Mouse (Mus musculus): ENCODE results near the gene Babam2. TPM values are rescaled to one million over a fixed set of nuclear protein-coding genes. Genes with fewer than 3 reads are reported as not detected.

Babam2 gene
- polyA plus RNA-seq, 1 experiment, result 77.2 TPM

DNA sequence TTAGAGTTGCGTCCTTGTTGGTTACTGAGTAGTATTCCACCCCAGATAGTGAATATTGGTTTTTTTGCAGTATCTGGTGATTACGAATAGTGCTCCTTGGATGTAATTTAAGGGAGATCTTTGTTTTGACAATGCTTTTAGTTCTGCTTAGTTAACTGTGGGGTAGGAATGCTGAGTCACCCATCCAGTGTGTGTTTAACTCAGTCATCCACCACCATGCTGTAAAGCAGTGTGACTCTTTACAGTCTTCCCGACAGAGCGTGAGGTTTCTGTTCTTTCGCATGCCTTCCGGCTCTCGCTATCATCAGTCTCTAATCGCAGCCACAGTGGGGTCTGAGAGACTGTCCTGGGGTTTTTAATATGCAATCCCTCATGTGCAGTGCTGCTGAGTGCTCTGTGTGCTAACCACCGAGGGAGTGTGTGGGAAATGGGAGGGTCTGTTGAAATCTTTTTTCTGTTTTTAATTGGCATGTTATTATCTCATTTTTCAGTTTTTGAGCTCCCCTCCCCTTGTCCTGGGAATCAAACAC, 318.5 kb downstream of the Babam2 start:
- Histone ChIP-seq H3K4me2 (ENCODE audit: low read depth) (peak overlapping the region; percentile 63), H3K79me2 (ENCODE audit: control insufficient read depth, insufficient read depth) (no peaks in the 10 kb centered on the region), H3ac (ENCODE audit: control insufficient read depth, insufficient read length) (no peak overlapping the region), H3K4me3 (no peak overlapping the region), H3K27me3 (ENCODE audit: control insufficient read depth, insufficient read depth, insufficient read length) (no peaks in the 10 kb centered on the region), H3K36me3 (ENCODE audit: control insufficient read depth, insufficient read depth) (no peaks in the 10 kb centered on the region)
- TF ChIP-seq POLR2AphosphoS2 (IDR thresholded peaks at IDR 0.05; ENCODE audit: insufficient read length, low read depth) (no peak), REST (IDR thresholded peaks at IDR 0.05; ENCODE audit: insufficient read depth, insufficient read length) (no peak), MAX (IDR thresholded peaks at IDR 0.05; ENCODE audit: low read depth) (no peak), USF1 (IDR thresholded peaks at IDR 0.05; ENCODE audit: low read depth) (no peak), POLR2A (IDR thresholded peaks at IDR 0.05; ENCODE audit: insufficient read length, low read depth) (no peak), E2F4 (IDR thresholded peaks at IDR 0.05; ENCODE audit: insufficient read depth) (no peak), CEBPB (IDR thresholded peaks at IDR 0.05; ENCODE audit: insufficient read depth, poor library complexity, severe bottlenecking) (no peak), MYOG (IDR thresholded peaks at IDR 0.05; ENCODE audit: control insufficient read depth in 1 of 3, insufficient read depth in 1 of 3, insufficient read length in 2 of 3, low read depth in 2 of 3) (no peak), SRF (IDR thresholded peaks at IDR 0.05; ENCODE audit: control insufficient read depth, insufficient read length, low read depth) (no peak), TCF3 (IDR thresholded peaks at IDR 0.05; ENCODE audit: insufficient read length, low read depth) (no peak), TCF12 (IDR thresholded peaks at IDR 0.05; ENCODE audit: insufficient read depth, poor library complexity, severe bottlenecking) (no peak), MYOD1 (IDR thresholded peaks at IDR 0.05; ENCODE audit: control insufficient read depth in 1 of 3, insufficient read length in 2 of 3, low read depth in 2 of 3) (no peak)

DNA sequence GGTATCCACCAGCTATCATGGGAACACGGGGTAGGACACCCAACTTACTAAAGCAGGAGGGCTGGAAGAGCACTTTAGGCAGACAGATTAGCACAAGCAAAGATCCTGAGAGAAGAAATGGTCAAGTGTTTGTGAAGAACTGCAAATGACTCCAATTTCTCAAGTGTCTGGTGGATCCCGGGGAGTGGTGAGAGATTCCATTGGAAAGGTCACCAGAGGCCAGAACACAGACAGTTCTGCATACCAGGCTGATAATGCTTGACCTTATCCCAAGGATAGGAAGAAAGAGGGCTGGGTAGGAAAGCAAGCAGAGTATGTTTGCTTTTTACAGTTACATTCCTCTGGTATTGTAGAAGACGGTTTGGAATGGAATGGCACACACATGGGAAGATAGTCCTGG, 320.2 kb downstream of the Babam2 start:
- Histone ChIP-seq H3K4me3 (no peak overlapping the region), H3K27me3 (ENCODE audit: control insufficient read depth, insufficient read depth, insufficient read length) (no peaks in the 10 kb centered on the region), H3K4me2 (ENCODE audit: low read depth) (peak overlapping the region; percentile 8), H3ac (ENCODE audit: control insufficient read depth, insufficient read length) (no peak overlapping the region), H3K79me2 (ENCODE audit: control insufficient read depth, insufficient read depth) (no peaks in the 10 kb centered on the region), H3K36me3 (ENCODE audit: control insufficient read depth, insufficient read depth) (no peaks in the 10 kb centered on the region)
- TF ChIP-seq E2F4 (IDR thresholded peaks at IDR 0.05; ENCODE audit: insufficient read depth) (no peak), CEBPB (IDR thresholded peaks at IDR 0.05; ENCODE audit: insufficient read depth, poor library complexity, severe bottlenecking) (no peak), USF1 (IDR thresholded peaks at IDR 0.05; ENCODE audit: low read depth) (no peak), REST (IDR thresholded peaks at IDR 0.05; ENCODE audit: insufficient read depth, insufficient read length) (no peak), MYOD1 (IDR thresholded peaks at IDR 0.05; ENCODE audit: control insufficient read depth in 1 of 3, insufficient read length in 2 of 3, low read depth in 2 of 3) (no peak), SRF (IDR thresholded peaks at IDR 0.05; ENCODE audit: control insufficient read depth, insufficient read length, low read depth) (no peak), TCF12 (IDR thresholded peaks at IDR 0.05; ENCODE audit: insufficient read depth, poor library complexity, severe bottlenecking) (no peak), TCF3 (IDR thresholded peaks at IDR 0.05; ENCODE audit: insufficient read length, low read depth) (no peak), MAX (IDR thresholded peaks at IDR 0.05; ENCODE audit: low read depth) (no peak), POLR2A (IDR thresholded peaks at IDR 0.05; ENCODE audit: insufficient read length, low read depth) (no peak), MYOG (IDR thresholded peaks at IDR 0.05; ENCODE audit: control insufficient read depth in 1 of 3, insufficient read depth in 1 of 3, insufficient read length in 2 of 3, low read depth in 2 of 3) (no peak), POLR2AphosphoS2 (IDR thresholded peaks at IDR 0.05; ENCODE audit: insufficient read length, low read depth) (no peak)

DNA sequence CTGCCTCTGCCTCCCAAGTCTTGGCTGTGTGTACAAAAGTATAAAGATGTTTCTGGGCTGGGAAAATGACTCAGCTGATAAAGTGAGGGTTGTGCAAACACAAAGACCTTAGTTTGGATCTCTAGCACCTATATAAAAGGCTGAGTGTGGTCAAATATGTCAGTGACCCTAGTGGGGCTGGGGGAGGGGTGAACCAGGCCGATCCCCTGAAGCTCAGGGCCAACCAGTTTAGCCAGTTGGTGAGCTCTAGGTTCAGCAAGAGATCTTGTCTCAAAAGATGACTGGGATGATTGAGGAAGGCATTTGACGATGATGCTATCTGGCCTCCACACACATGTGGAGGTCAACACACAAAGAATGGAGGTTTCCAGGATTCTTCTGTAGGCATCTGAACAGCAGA, 320.8 kb downstream of the Babam2 start:
- no peaks in the 10 kb centered on the region for H3K27me3 ChIP-seq (ENCODE audit: control insufficient read depth, insufficient read depth, insufficient read length)
- no peaks in the 10 kb centered on the region for H3K79me2 ChIP-seq (ENCODE audit: control insufficient read depth, insufficient read depth)
- H3K36me3 ChIP-seq (ENCODE audit: control insufficient read depth, insufficient read depth), result no peaks in the 10 kb centered on the region
- H3K4me2 ChIP-seq (ENCODE audit: low read depth), result no peak overlapping the region
- TF ChIP-seq CEBPB (IDR thresholded peaks at IDR 0.05; ENCODE audit: insufficient read depth, poor library complexity, severe bottlenecking) (no peak), MYOG (IDR thresholded peaks at IDR 0.05; ENCODE audit: control insufficient read depth in 1 of 3, insufficient read depth in 1 of 3, insufficient read length in 2 of 3, low read depth in 2 of 3) (no peak), POLR2A (IDR thresholded peaks at IDR 0.05; ENCODE audit: insufficient read length, low read depth) (no peak), TCF12 (IDR thresholded peaks at IDR 0.05; ENCODE audit: insufficient read depth, poor library complexity, severe bottlenecking) (no peak), MAX (IDR thresholded peaks at IDR 0.05; ENCODE audit: low read depth) (no peak), REST (IDR thresholded peaks at IDR 0.05; ENCODE audit: insufficient read depth, insufficient read length) (no peak), POLR2AphosphoS2 (IDR thresholded peaks at IDR 0.05; ENCODE audit: insufficient read length, low read depth) (no peak), SRF (IDR thresholded peaks at IDR 0.05; ENCODE audit: control insufficient read depth, insufficient read length, low read depth) (no peak), E2F4 (IDR thresholded peaks at IDR 0.05; ENCODE audit: insufficient read depth) (no peak), USF1 (IDR thresholded peaks at IDR 0.05; ENCODE audit: low read depth) (no peak)
- H3K4me3 ChIP-seq, result no peak overlapping the region
- no peak overlapping the region for H3ac ChIP-seq (ENCODE audit: control insufficient read depth, insufficient read length)

DNA sequence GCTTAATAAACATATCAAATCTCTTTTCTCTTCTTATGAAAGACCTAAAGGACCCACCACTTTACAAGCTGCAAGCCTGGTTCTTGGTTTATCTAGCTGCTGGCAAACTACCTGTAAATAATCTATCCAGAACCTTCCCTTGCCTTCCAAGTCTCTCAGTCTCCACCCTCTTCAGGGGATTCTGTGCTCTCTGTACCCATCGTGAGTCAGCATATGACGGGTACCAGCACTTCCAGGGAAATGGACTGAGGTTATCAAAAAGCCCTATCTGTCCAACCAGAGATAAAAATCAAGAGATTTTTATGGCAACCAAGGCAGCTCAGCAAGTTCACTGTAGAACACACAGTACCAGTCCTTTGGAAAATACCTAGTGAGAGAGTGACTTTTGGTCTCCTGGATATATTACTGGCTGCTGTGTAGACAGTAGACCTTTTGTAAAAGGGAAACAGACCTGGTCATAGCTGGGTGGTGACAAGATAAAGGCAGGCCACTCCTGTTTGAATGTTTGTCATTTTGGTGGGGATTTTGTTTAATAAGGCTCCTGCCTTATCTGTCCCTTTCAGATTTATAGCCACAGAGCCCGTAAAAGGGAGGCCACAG, 332.4 kb downstream of the Babam2 start:
- H3K36me3 ChIP-seq (ENCODE audit: control insufficient read depth, insufficient read depth), result no peaks in the 10 kb centered on the region
- no peak overlapping the region for H3K4me2 ChIP-seq (ENCODE audit: low read depth)
- no peak overlapping the region for H3ac ChIP-seq (ENCODE audit: control insufficient read depth, insufficient read length)
- no peaks in the 10 kb centered on the region for H3K79me2 ChIP-seq (ENCODE audit: control insufficient read depth, insufficient read depth)
- no peak overlapping the region for H3K4me3 ChIP-seq
- no peaks in the 10 kb centered on the region for H3K27me3 ChIP-seq (ENCODE audit: control insufficient read depth, insufficient read depth, insufficient read length)
- TF ChIP-seq MAX (IDR thresholded peaks at IDR 0.05; ENCODE audit: low read depth) (no peak), POLR2A (IDR thresholded peaks at IDR 0.05; ENCODE audit: insufficient read length, low read depth) (no peak), REST (IDR thresholded peaks at IDR 0.05; ENCODE audit: insufficient read depth, insufficient read length) (no peak)

DNA sequence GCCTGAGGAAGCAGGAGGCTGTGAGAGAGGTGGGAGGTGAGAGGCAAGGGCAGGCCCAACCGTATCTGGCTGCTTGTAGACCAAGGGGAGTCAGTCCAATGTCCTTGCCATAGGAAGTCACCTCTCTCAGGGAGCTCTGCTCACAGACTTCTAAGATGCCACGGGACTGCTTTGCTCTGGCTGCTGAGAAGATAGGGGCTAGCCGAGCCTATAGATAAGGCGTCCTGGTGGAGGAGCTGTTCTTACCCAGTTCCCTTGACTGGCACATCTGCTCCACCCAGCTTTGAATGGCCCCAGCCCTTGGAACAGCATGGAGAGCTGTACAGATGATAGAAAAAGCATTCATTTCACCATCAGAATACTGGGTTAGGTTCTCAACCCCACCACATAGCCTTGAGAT, 335.7 kb downstream of the Babam2 start:
- H3ac ChIP-seq (ENCODE audit: control insufficient read depth, insufficient read length), result no peak overlapping the region
- H3K4me3 ChIP-seq, result no peak overlapping the region
- no peaks in the 10 kb centered on the region for H3K79me2 ChIP-seq (ENCODE audit: control insufficient read depth, insufficient read depth)
- no peak overlapping the region for H3K4me2 ChIP-seq (ENCODE audit: low read depth)
- H3K36me3 ChIP-seq (ENCODE audit: control insufficient read depth, insufficient read depth), result no peaks in the 10 kb centered on the region
- no peak for TF ChIP-seq E2F4 (IDR thresholded peaks at IDR 0.05; ENCODE audit: insufficient read depth)
- no peak for TF ChIP-seq POLR2AphosphoS2 (IDR thresholded peaks at IDR 0.05; ENCODE audit: insufficient read length, low read depth)
- TF ChIP-seq MAX (IDR thresholded peaks at IDR 0.05; ENCODE audit: low read depth), result no peak
- no peak for TF ChIP-seq MYOD1 (IDR thresholded peaks at IDR 0.05; ENCODE audit: control insufficient read depth in 1 of 3, insufficient read length in 2 of 3, low read depth in 2 of 3)
- TF ChIP-seq TCF12 (IDR thresholded peaks at IDR 0.05; ENCODE audit: insufficient read depth, poor library complexity, severe bottlenecking), result no peak
- TF ChIP-seq REST (IDR thresholded peaks at IDR 0.05; ENCODE audit: insufficient read depth, insufficient read length), result no peak
- no peak for TF ChIP-seq MYOG (IDR thresholded peaks at IDR 0.05; ENCODE audit: control insufficient read depth in 1 of 3, insufficient read depth in 1 of 3, insufficient read length in 2 of 3, low read depth in 2 of 3)
- no peak for TF ChIP-seq POLR2A (IDR thresholded peaks at IDR 0.05; ENCODE audit: insufficient read length, low read depth)
- no peak for TF ChIP-seq USF1 (IDR thresholded peaks at IDR 0.05; ENCODE audit: low read depth)
- no peak for TF ChIP-seq CEBPB (IDR thresholded peaks at IDR 0.05; ENCODE audit: insufficient read depth, poor library complexity, severe bottlenecking)
- TF ChIP-seq SRF (IDR thresholded peaks at IDR 0.05; ENCODE audit: control insufficient read depth, insufficient read length, low read depth), result no peak
- no peak for TF ChIP-seq TCF3 (IDR thresholded peaks at IDR 0.05; ENCODE audit: insufficient read length, low read depth)
- H3K27me3 ChIP-seq (ENCODE audit: control insufficient read depth, insufficient read depth, insufficient read length), result no peaks in the 10 kb centered on the region
